Mouse (Mus musculus) telencephalon, adult 2 months (tissue): ENCODE data around the gene Gm42906.
A peak's percentile ranks its signal among the peaks of the same experiment; 100 is the strongest.

Source experiments
- DNase-seq: peaks from one replicate; pipeline ENCODE4 v3.0.0-alpha.2; 2011; ENCODE audit warnings: low read depth, low spot score

Gm42906 gene

DNA sequence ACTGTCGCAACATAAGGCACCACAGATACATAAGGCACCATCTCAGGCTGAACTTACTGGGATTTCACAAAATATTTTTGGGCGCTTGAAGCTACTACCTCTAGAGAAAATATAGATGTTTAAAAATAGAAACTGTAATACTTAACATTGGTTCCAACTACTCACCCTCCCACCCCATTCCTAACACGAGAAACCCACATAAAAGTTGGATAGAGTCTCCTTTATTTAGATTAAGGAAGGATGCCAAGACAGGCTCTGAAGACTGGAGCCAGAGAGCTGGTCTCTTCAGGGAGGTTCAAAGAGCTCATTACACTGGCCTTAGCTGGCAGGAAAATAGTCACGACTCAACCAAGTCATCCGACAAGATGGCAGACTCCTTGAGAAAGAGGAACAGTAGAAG is 361.9 kb downstream of the Gm42906 start:
- peak; percentile 44 for DNase-seq

DNA sequence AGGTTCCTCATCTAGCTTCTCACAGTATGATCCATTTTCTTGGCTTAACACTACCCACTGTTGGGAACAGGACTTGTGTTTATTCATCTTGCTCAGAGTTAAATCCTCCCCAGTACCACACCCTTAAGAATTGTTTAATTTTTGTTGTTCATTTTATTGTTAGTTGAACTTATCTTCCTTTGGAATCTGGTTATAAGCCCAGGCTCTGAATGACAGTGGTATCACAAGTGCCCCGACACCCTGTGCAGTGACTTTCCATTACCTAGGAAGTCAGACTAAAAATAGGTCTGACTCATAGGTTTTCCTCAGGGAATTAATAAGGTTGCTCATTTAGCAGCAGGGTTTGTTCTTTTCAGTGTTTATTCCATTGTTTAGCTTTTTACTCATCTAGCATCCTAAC is 362.7 kb downstream of the Gm42906 start:
- no peak for DNase-seq

GRCm38 (mm10) chr5:151061942-151062341 is 366.0 kb downstream of the Gm42906 start:
- DNase-seq: no peak

- no peak for DNase-seq
Measured at GRCm38 (mm10) chr5:151060476-151060875, 367.5 kb downstream of the Gm42906 start.

DNA sequence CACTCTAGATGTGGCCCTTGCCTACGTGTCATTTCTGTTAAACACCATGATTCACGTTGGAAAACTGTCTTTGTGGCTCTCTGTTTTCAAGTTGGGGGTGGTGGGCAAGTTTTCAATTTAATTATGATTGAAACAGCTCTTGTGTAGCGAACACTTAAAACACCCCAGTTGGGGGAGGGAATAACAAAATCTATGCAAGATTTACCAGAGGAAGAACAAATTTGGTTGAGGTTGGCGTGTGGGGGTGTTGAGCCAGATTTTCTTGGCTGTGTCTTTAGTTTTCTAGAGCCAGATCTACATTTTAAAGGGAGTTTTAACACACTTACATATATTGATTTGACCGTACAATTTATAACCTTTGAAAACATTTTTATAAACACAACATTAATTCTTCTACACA is 368.2 kb downstream of the Gm42906 start:
- peak; percentile 86 for DNase-seq

DNA sequence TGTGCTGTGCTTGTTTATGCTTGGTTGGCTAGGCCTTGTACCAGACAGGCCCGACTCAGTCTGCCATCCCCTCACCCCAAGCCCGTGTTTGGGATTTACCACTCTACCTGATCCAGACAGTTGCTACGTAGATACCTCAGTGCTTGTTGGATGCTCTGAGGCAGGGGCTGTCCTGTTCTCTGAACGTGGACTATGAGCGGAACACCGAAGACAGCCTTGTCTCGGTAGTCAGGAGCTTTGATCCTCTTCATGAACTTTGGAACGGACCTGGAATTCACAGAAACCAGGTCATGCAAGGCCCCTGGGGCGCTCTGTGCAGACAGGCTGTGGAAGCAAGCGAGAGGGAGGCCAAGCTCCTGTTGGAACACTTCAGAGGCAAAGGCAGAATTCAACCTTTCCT is 368.6 kb downstream of the Gm42906 start:
- no peak for DNase-seq

- DNase-seq: no peak
Measured at GRCm38 (mm10) chr5:151057716-151058115, 370.2 kb downstream of the Gm42906 start.

DNA sequence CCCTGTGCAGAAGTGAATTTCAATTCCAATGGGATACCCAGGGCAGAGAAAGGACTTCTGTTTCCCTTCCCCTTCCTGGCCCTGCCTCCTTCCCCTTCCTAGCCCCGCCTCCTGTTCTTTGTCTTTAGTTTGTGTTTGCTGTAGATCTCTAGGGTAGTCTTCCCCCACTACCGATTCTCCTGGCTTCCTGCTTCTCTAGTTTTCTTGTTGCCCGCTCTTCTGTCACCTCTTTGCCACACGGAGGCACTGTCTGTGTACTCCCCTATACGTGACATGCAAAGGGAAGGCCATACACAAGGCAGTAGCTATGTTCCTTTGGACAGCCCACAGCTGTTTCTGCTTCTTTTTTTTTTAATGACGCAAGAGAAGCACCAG is 371.1 kb downstream of the Gm42906 start:
- DNase-seq: no peak

GRCm38 (mm10) chr5:151056255-151056919 is 371.6 kb downstream of the Gm42906 start:
- peak; percentile 64 for DNase-seq

DNA sequence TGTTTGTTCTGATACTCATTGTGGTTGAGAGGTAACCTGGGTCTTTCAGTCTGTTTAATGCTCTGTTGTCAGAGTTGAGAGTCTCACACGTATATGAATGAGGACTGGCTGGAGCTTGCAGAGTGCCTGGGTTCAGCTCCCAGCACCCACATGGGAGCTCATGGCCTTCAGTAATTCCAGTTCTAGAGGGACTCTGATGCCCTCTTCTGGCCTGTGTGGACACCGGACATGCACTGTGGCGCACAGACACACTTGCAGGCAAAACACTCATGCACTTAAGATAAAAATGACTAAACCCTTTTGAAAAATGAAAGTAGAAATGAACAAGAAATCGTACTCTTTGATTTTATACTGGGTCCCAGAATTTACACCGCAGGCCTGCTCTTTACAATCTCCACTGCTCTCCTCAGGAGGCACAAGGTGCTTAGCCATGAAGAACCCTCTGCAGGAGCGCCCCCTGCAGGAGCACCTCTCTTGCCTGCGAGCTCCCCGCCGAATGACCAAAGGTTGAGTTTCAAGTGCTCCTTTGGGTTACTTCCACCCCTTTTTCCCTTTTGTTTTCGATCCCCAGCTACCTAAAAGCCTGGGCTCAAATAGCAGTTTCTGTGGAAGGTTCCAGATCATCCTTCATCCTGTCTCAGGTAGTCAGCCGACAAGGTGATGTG is 372.4 kb downstream of the Gm42906 start:
- no peak for DNase-seq

DNA sequence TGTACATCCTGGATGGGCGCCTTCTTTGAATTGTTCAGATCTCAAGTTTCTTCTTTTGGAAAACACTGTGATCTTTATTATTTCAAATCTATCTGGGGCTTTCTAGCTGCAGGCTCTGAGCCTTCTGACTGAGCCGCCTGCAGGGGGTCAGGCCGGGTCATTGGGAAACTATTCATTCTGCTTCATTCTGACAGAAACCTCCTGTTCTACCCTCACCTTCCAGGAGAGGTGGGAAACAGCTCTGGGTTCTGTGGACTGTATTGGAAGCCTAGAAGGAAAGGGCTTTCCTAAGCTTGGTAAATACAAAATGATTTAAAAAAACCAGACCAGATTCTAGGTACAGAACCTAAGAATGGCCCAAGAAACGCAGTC is 373.2 kb downstream of the Gm42906 start:
- DNase-seq: no peak

- DNase-seq: peak; percentile 75
Measured at GRCm38 (mm10) chr5:151054100-151054742, 373.7 kb downstream of the Gm42906 start.

- no peak for DNase-seq
Measured at GRCm38 (mm10) chr5:151053190-151053589, 374.8 kb downstream of the Gm42906 start.

DNA sequence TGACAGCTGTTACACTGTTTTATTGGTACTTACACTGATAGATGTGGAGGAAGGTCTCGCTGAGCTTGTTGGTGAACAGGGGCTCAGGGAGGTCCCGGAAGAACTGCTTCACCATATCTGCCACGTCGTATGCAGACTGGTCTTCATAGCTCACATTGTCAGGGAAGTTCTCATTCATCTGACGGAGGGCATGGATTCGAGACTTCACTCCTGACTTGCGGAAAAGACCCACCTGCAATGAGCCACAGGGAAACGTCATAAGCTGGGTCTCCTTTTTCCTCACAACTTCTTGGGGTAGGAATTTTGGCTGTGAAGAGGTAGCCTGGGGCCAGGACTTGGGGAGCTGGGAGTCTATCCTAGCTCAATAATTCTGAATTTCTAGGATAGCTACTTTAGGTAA is 375.6 kb downstream of the Gm42906 start:
- DNase-seq: no peak

- DNase-seq: no peak
Measured at GRCm38 (mm10) chr5:151047488-151047887, 380.5 kb downstream of the Gm42906 start.

GRCm38 (mm10) chr5:151046917-151047316 is 381.0 kb downstream of the Gm42906 start:
- no peak for DNase-seq

GRCm38 (mm10) chr5:151046131-151046530 is 381.8 kb downstream of the Gm42906 start:
- DNase-seq: no peak

- DNase-seq: no peak
Measured at GRCm38 (mm10) chr5:151042911-151043310, 385.1 kb downstream of the Gm42906 start.

DNA sequence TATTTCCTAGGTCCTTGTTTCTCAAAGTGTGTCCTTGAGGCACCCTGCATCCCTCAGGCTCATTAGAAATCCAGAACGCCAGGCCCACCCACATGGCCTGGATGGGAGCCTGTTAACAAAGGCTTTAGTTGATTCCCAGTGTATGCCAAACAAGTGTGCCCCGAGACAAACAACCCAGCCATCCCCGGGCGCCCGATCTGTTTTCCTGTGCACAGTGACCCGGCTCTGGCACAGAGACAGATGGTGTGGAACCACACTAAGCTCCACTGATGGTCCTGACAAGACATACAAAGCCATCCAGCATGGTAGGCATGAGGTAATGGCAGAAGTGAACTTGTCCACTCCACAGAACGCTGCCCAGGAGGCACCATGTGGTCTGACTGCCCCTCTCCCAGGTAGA is 390.1 kb downstream of the Gm42906 start:
- no peak for DNase-seq

DNA sequence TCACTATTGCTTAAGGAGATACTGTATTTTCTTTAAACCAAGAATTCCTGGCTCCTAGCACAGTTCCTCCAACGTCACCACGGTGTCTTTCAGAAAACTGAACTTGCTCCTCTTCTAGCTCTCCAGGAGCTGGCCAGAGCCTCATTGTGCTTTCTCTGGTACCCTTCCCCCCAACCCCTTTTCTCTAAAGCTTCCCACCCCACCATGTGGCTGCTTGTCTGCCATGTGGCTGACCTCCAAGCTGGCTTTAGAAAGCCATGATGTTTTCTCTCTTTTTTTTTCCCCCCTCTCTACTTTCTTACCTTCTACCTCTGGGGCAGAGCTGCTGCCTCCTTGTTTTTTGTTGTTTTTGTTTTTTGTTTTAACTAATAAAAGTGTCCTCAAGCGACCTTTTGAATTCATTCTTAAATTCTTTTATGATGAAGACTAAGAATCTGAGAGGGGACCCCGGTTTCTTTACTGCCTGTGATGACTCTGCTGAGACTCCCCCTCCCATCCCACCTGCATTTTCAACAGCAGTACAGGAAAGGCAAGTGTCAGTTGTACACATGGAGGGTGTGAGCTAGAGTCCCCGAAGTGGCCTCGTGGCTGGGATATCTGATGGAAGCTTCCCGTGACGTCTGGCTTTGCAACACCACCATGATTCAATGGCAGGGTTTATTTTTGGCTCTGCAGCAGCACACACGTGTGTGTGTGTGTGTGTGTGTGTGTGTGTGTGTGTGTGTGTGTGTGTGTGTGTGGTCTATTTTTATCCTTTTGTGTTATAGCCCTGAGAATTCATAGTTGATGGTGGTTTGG is 393.0 kb downstream of the Gm42906 start:
- no peak for DNase-seq

GRCm38 (mm10) chr5:151028906-151029305 is 399.1 kb downstream of the Gm42906 start:
- no peak for DNase-seq

- DNase-seq: no peak
Measured at GRCm38 (mm10) chr5:151027171-151027570, 400.8 kb downstream of the Gm42906 start.
